In genomic region chr5:144097902-144098639, GRCm38 (mm10) we compare ENCODE assay signal across 19 mouse cellular contexts. TPM values are rescaled to one million over a fixed set of nuclear protein-coding genes. Genes with fewer than 3 reads are reported as not detected.
DNase-seq lines count a peak whose midpoint lies in the region; ATAC-seq and TF ChIP-seq lines count a peak whose summit lies in the region.
"Had no signal": no experiment of that assay in that cellular context is flagged by ENCODE, and none has a peak within 500 bp of the region (broad histone marks: within the 10 kb centered on the region; RNA-seq: fewer than 3 reads in every experiment).

No protein-coding gene starts in this region.

- TF ChIP-seq EP300 in stomach, postnatal 0 days (optimal IDR thresholded peaks at IDR 0.05), result no peak

- no peaks in the 10 kb centered on the region for H3K9me3 ChIP-seq in forebrain, embryonic 13.5 days (replicated peaks)
- H3K9me3 ChIP-seq in forebrain, postnatal 0 days (ENCODE audit: low read length), result no peaks in the 10 kb centered on the region
- no peaks in the 10 kb centered on the region for H3K9me3 ChIP-seq in intestine, embryonic 16.5 days (ENCODE audit: control insufficient read depth, low read length)
- H3K9me3 ChIP-seq in kidney, postnatal 0 days (replicated peaks; ENCODE audit: low read length), result no peaks in the 10 kb centered on the region
- H3K9me3 ChIP-seq in stomach, postnatal 0 days (ENCODE audit: control insufficient read depth, low read length), result no peaks in the 10 kb centered on the region
- H3K9me3 ChIP-seq: forebrain, embryonic 15.5 days; heart, embryonic 13.5 days; limb, embryonic 15.5 days; stomach, embryonic 15.5 days had no signal

- H3K27me3 ChIP-seq in forebrain, embryonic 13.5 days, result peaks cover 11% of the 10 kb centered on the region; the same call in 1 of the 2 replicates
- H3K27me3 ChIP-seq in forebrain, postnatal 0 days (ENCODE audit: insufficient read depth, low read length), result no peaks in the 10 kb centered on the region
- no peaks in the 10 kb centered on the region for H3K27me3 ChIP-seq in intestine, embryonic 16.5 days (replicated peaks; ENCODE audit: control insufficient read depth, insufficient read depth, low read length)
- H3K27me3 ChIP-seq in kidney, postnatal 0 days (ENCODE audit: insufficient read depth, low read length), result no peaks in the 10 kb centered on the region
- H3K27me3 ChIP-seq in stomach, postnatal 0 days (ENCODE audit: control insufficient read depth, insufficient read depth, low read length), result no peaks in the 10 kb centered on the region
- H3K27me3 ChIP-seq: stomach, embryonic 15.5 days had no signal

- peaks cover 20% of the 10 kb centered on the region for H3K4me1 ChIP-seq in forebrain, embryonic 13.5 days
- peaks cover 8% of the 10 kb centered on the region for H3K4me1 ChIP-seq in forebrain, postnatal 0 days (ENCODE audit: insufficient read depth)
- H3K4me1 ChIP-seq in intestine, embryonic 16.5 days (ENCODE audit: control insufficient read depth, insufficient read depth, low read length), result peaks cover 12% of the 10 kb centered on the region
- H3K4me1 ChIP-seq in kidney, postnatal 0 days (replicated peaks; ENCODE audit: insufficient read depth, low read length), result 0 out of 2 replicates have a peak, but pooled peaks cover 4% of the 10 kb centered on the region
- H3K4me1 ChIP-seq in stomach, postnatal 0 days (replicated peaks; ENCODE audit: control insufficient read depth, insufficient read depth), result no peaks in the 10 kb centered on the region
- H3K4me1 ChIP-seq: limb, embryonic 15.5 days; stomach, embryonic 15.5 days had no signal

- no peak overlapping the region for H3K4me2 ChIP-seq in forebrain, embryonic 13.5 days
- no peak overlapping the region for H3K4me2 ChIP-seq in forebrain, postnatal 0 days (ENCODE audit: low read depth)
- peak overlapping the region; percentile 34 for H3K4me2 ChIP-seq in intestine, embryonic 16.5 days (ENCODE audit: low read depth, low read length)
- peak overlapping the region; percentile 32; the same call in 1 of the 2 replicates for H3K4me2 ChIP-seq in kidney, postnatal 0 days (ENCODE audit: low read length)
- no peak overlapping the region for H3K4me2 ChIP-seq in stomach, postnatal 0 days (replicated peaks; ENCODE audit: low read depth)
- H3K4me2 ChIP-seq: forebrain, embryonic 15.5 days; heart, embryonic 13.5 days; limb, embryonic 15.5 days; stomach, embryonic 15.5 days had no signal

- TF ChIP-seq CTCF in forebrain, postnatal 0 days (IDR thresholded peaks at IDR 0.05; ENCODE audit: low read depth), result no peak
- no peak for TF ChIP-seq CTCF in kidney, postnatal 0 days (IDR thresholded peaks at IDR 0.05; ENCODE audit: low read depth)
- TF ChIP-seq CTCF in stomach, postnatal 0 days (IDR thresholded peaks at IDR 0.05; ENCODE audit: low read depth), result no peak

- WGBS in forebrain, embryonic 13.5 days, result 56% methylated on average over 16 of the region's 16 CpGs
- WGBS in forebrain, postnatal 0 days, result 48% methylated on average over 16 of the region's 16 CpGs
- 51% methylated on average over 16 of the region's 16 CpGs for WGBS in intestine, embryonic 16.5 days
- WGBS in kidney, postnatal 0 days, result 46% methylated on average over 16 of the region's 16 CpGs
- 45% methylated on average over 16 of the region's 16 CpGs for WGBS in stomach, postnatal 0 days

- H3K4me3 ChIP-seq in forebrain, embryonic 13.5 days, result no peak overlapping the region
- no peak overlapping the region for H3K4me3 ChIP-seq in forebrain, postnatal 0 days (ENCODE audit: low read depth, low read length)
- peak overlapping the region; percentile 15 for H3K4me3 ChIP-seq in intestine, embryonic 16.5 days (ENCODE audit: low read length)
- H3K4me3 ChIP-seq in kidney, postnatal 0 days (replicated peaks; ENCODE audit: low read depth, low read length), result no peak overlapping the region
- H3K4me3 ChIP-seq in stomach, postnatal 0 days (ENCODE audit: low read depth, low read length), result no peak overlapping the region
- H3K4me3 ChIP-seq: forebrain, embryonic 15.5 days; heart, embryonic 13.5 days; limb, embryonic 15.5 days; stomach, embryonic 15.5 days had no signal

- H3K36me3 ChIP-seq in forebrain, embryonic 13.5 days (ENCODE audit: poor library complexity, severe bottlenecking), result no peaks in the 10 kb centered on the region
- H3K36me3 ChIP-seq in forebrain, postnatal 0 days (ENCODE audit: insufficient read depth), result no peaks in the 10 kb centered on the region
- no peaks in the 10 kb centered on the region for H3K36me3 ChIP-seq in intestine, embryonic 16.5 days (ENCODE audit: control insufficient read depth, insufficient read depth, low read length)
- H3K36me3 ChIP-seq in kidney, postnatal 0 days (ENCODE audit: insufficient read depth, low read length), result no peaks in the 10 kb centered on the region
- no peaks in the 10 kb centered on the region for H3K36me3 ChIP-seq in stomach, postnatal 0 days (ENCODE audit: control insufficient read depth, insufficient read depth, low read length)
- H3K36me3 ChIP-seq: forebrain, embryonic 15.5 days; heart, embryonic 13.5 days; limb, embryonic 15.5 days; stomach, embryonic 15.5 days had no signal

- H3K27ac ChIP-seq in forebrain, embryonic 13.5 days, result no peak overlapping the region
- H3K27ac ChIP-seq in forebrain, postnatal 0 days (ENCODE audit: low read depth, low read length), result no peak overlapping the region
- H3K27ac ChIP-seq in intestine, embryonic 16.5 days (ENCODE audit: low read length), result peak overlapping the region; percentile 73
- H3K27ac ChIP-seq in kidney, postnatal 0 days, result peak overlapping the region; percentile 71
- no peak overlapping the region for H3K27ac ChIP-seq in stomach, postnatal 0 days (replicated peaks)
- H3K27ac ChIP-seq: forebrain, embryonic 15.5 days; heart, embryonic 13.5 days; hindbrain, postnatal 0 days; limb, embryonic 15.5 days; stomach, embryonic 15.5 days had no signal

- no peak for DNase-seq in forebrain, postnatal 0 days
- DNase-seq in kidney, postnatal 0 days (ENCODE audit: low spot score), result no peak
- peak; percentile 54 for DNase-seq in stomach, postnatal 0 days (ENCODE audit: low spot score)
- no peak for DNase-seq in gastrocnemius, postnatal 25 days
- no peak for DNase-seq in heart, adult 11 months
- DNase-seq in T-cell, adult 2 months (ENCODE audit: low spot score), result no peak
- DNase-seq: adrenal gland, postnatal 10 days; cerebellum, adult 11 months; cerebellum, postnatal 25 days; heart, postnatal 36 days; thymus, postnatal 14 days had no signal

- ATAC-seq in forebrain, embryonic 13.5 days, result no peak
- no peak for ATAC-seq in forebrain, postnatal 0 days
- ATAC-seq in intestine, embryonic 16.5 days, result peak; percentile 76
- ATAC-seq in kidney, postnatal 0 days (replicated peaks; ENCODE audit: low FRiP score, low read depth), result peak; percentile 76; the same call in 1 of the 2 replicates
- ATAC-seq in stomach, postnatal 0 days (ENCODE audit: low FRiP score, low TSS enrichment), result peak; percentile 54
- ATAC-seq: CD4-positive, CD25-positive, alpha-beta regulatory T cell, adult 4 months; forebrain, embryonic 15.5 days; hindbrain, postnatal 0 days had no signal

- H3K9ac ChIP-seq in forebrain, embryonic 13.5 days, result 0 out of 2 replicates have a peak overlapping the region, but pooled peaks have one; percentile 16
- no peak overlapping the region for H3K9ac ChIP-seq in forebrain, postnatal 0 days
- peak overlapping the region; percentile 32; the same call in 1 of the 2 replicates for H3K9ac ChIP-seq in intestine, embryonic 16.5 days (ENCODE audit: low read depth, low read length)
- no peak overlapping the region for H3K9ac ChIP-seq in kidney, postnatal 0 days (ENCODE audit: low read depth, low read length)
- H3K9ac ChIP-seq in stomach, postnatal 0 days (ENCODE audit: low read length), result no peak overlapping the region
- H3K9ac ChIP-seq: forebrain, embryonic 15.5 days; heart, embryonic 13.5 days; limb, embryonic 15.5 days; stomach, embryonic 15.5 days had no signal

RNA-seq across cellular contexts. Expression of gene Lmtk2, which starts 2.2 kb away (rescaled TPM):
- polyA plus RNA-seq in forebrain, embryonic 13.5 days (2015; fragmentation: Nextera tagmentation; extraction: Ambion mirVana), result 6.3 and 6.9 TPM in 2 replicates
- total RNA-seq in forebrain, postnatal 0 days (2014; rRNA removed), result 56.2 and 63.9 TPM in 2 replicates
- 6.1 and 7.4 TPM in 2 replicates for polyA plus RNA-seq in forebrain, postnatal 0 days (2015; fragmentation: Nextera tagmentation; extraction: Ambion mirVana)
- 4.8 and 5.4 TPM in 2 replicates for polyA plus RNA-seq in intestine, embryonic 16.5 days (2015; fragmentation: Nextera tagmentation; extraction: Ambion mirVana)
- polyA plus RNA-seq in kidney, postnatal 0 days (2015; fragmentation: Nextera tagmentation; extraction: Ambion mirVana), result 4.9 and 5.1 TPM in 2 replicates
- 3.8 and 4.1 TPM in 2 replicates for polyA plus RNA-seq in stomach, postnatal 0 days (2015; fragmentation: Nextera tagmentation; extraction: Ambion mirVana)
- total RNA-seq in gastrocnemius, postnatal 25 days (2021), result 10 to 100 TPM; 17.0 to 17.3 TPM

Comparison
In these comparisons a context has a peak if more than half of its experiments do, and no peak if none do; other contexts are left out.
1. H3K9ac ChIP-seq: peak in forebrain, embryonic 13.5 days (single experiment) and intestine, embryonic 16.5 days (single experiment); none in forebrain, postnatal 0 days (single experiment), kidney, postnatal 0 days (single experiment) and stomach, postnatal 0 days (single experiment).
2. ATAC-seq: peak in intestine, embryonic 16.5 days (single experiment), kidney, postnatal 0 days (single experiment) and stomach, postnatal 0 days (single experiment); none in forebrain, embryonic 13.5 days (single experiment) and forebrain, postnatal 0 days (single experiment).
3. H3K27ac ChIP-seq: peak in intestine, embryonic 16.5 days (single experiment) and kidney, postnatal 0 days (single experiment); none in forebrain, embryonic 13.5 days (single experiment), forebrain, postnatal 0 days (single experiment) and stomach, postnatal 0 days (single experiment).
4. H3K4me2 ChIP-seq: peak in intestine, embryonic 16.5 days (single experiment) and kidney, postnatal 0 days (single experiment); none in forebrain, embryonic 13.5 days (single experiment), forebrain, postnatal 0 days (single experiment) and stomach, postnatal 0 days (single experiment).